Mouse (Mus musculus): ENCODE data around the gene Aup1.

DNA sequence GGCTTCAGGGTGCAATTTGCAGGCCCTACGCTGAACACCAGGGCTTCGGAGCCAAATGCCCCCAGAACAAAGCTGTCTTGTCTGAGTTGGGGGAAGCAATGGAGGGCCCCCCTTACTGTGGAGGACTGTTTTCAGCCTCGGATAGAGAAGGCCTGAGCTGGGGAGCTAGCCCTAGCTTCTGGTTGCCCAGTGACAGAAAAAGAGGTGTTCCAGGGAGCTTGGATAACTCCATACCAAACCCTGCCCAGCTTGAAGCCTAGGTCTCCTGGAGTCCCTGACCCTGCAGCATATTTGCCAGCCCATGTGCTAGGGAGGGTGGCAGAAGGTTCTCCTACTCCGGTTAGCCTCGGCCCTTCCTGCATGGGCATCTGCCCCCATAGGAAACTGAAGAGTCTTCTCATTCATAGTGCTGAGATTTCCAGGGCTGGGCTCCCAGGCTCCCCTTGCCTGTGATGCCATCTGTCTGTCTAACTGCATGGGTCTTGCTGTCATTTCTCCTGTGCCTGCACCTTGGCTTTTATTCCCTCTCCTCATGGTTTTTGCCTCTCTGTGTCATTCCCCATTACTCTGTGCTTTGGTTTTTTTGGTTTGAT is 19.8 kb upstream of the Aup1 start:
- TF ChIP-seq CTCF (IDR thresholded peaks at IDR 0.05; ENCODE audit: insufficient read depth, low read depth, low read length) = no peak
- TF ChIP-seq POLR2A (IDR thresholded peaks at IDR 0.05; ENCODE audit: insufficient read depth, low read depth, low read length) = no peak

Data from olfactory bulb, adult 2 months (tissue).